Mouse (Mus musculus) kidney, adult 9 months (tissue): ENCODE data around the gene Sh2b3.

Source experiments
- DNase-seq: peaks from one replicate; pipeline ENCODE4 v3.0.0; 2022

Gene Sh2b3

DNA sequence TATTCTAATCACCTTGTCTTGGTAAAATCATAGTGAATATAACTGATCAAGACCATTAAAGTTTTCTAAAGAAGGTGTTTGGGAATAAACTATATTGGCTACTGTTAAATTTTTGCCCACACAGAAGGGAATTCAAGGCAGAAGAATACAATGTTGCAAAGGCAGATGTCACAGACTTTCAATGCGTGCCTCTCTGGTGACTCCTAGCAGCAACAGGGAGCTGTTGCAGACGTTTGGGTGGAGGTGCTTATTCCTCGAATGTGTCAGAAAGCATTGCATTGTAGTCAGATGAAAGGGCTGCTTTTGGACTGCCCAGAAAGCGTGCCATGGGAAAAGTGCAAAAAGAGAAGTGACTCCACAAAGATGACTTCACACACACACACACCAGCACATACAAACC, 55.0 kb downstream of the Sh2b3 start:
- DNase-seq: no peak

DNA sequence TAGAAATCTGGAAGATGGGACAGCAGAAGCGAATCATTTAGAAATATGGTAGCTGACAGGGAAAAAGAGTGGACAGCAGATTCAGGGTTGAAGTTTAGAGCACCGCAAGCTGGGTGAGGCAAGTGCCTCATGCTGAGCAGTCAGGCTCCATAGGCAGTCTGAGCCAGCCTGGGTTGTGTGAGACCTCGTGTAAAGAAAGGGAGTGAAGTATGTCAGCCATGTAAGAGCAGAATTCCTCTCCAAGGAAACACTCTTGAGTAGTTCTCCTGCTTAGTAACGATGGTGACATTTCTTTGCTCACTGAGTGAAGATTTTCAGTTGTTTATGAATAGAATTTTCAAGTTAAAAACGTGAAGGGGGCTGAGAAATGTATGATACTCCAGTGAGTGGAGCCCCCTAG, 57.3 kb downstream of the Sh2b3 start:
- DNase-seq: no peak

- no peak for DNase-seq
Observed at GRCm38 (mm10) chr5:121778485-121779119, 58.8 kb downstream of the Sh2b3 start.

DNA sequence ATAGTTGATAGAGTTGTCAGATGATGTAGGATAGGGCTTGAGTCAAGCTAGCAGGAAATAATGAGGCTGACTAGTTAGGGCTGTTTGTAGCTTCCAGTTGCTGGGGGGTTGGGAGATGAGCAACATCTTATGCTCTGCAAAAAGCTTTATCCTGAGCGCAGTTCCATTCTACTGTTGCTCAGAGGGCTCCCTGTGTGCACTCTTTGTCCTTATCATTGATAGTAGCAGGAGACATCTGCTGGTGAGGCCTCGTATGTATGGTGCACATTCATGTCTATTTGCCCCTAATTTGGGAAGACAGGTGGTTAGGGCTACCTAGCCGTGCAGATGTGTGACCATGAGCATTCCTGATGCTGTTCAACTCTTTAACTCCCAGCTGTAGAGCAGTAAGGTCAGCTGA, 65.8 kb downstream of the Sh2b3 start:
- no peak for DNase-seq

- no peak for DNase-seq
Observed at GRCm38 (mm10) chr5:121769827-121770226, 67.6 kb downstream of the Sh2b3 start.

DNA sequence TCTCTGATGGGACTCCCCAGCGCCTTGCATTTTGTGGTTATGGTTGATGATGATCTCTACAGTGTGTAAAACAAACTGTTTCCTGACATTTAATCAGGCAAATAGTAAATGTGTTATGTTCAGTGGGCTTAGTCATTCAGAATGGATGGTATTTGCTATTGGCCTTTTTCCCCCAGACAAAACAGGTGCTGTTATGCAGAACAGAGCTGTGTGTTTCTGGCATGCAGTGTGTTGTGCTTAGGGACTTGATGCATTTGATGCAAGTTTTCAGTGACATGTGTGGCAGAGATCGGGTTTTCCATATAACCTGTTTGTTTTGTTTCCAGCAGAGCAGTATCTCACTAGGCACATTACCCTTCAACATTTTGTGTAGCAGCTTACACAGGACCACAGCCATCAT, 69.9 kb downstream of the Sh2b3 start:
- no peak for DNase-seq

DNA sequence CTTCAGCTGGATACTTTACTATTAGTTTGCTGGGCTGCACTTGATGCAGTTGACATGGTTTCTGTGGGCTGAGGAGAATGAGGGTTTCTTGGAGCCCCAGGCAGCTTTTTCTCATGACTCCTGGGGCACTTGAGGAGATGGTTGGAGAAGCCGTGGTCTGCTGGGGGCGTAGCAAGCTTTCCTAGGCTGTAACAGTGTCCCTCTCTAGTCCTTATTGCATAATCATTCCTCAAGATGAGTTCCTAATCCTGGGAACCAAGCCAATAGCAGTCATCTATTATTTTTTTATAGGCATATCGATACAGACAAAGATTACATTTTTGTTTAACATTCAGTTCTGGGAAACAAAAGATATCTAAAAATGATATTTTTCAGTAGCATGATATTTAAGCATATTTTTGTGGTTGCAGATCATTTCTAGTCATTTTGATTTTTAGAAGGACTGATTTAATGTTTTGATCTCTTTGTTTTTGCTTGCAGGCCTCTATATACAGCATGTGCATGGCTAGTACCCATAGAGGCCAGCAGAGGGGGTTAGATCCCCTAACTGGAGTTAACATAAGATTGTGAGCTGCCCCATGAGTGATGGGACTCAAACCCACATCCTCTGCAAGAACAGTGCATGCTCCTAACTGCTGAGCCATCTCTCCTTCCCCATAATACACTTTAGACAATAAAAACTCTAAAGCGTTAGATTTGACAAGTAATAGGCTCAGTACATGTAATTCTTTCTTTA, 71.2 kb downstream of the Sh2b3 start:
- no peak for DNase-seq
